Mouse (Mus musculus) left cerebral cortex, postnatal 14 days (tissue): ENCODE measurements around the gene Rsu1. TPM values are rescaled to one million over a fixed set of nuclear protein-coding genes. Genes with fewer than 3 reads are reported as not detected.
A peak's percentile ranks its signal among the peaks of the same experiment; 100 is the strongest.
"Not testable (repeated sequence)": the region's sequence is repeated elsewhere in the genome, so short reads cannot be mapped to it uniquely, and the experiment has no call there.

Source experiments
- DNase-seq, 2 experiments: peaks; one replicate each; pipeline ENCODE4 v3.0.0; 2021 to 2022; ENCODE audit warnings: low spot score in 2 of 2, mixed read lengths in 1 of 2
- intact Hi-C: fragments of 180-260 bp; cut with DNase I; formaldehyde crosslinking; loops from one replicate; pipeline ENCODE4 v1.15.1; 2025
- total RNA-seq, 2 experiments: library from RNA; stranded (reverse); gene quantifications; 2 replicates each; pipeline ENCODE4 v1.2.3; 2021

The Rsu1 gene
- total RNA-seq, 2 experiments from 2014 or later: 42.1 to 46.1 TPM

DNA sequence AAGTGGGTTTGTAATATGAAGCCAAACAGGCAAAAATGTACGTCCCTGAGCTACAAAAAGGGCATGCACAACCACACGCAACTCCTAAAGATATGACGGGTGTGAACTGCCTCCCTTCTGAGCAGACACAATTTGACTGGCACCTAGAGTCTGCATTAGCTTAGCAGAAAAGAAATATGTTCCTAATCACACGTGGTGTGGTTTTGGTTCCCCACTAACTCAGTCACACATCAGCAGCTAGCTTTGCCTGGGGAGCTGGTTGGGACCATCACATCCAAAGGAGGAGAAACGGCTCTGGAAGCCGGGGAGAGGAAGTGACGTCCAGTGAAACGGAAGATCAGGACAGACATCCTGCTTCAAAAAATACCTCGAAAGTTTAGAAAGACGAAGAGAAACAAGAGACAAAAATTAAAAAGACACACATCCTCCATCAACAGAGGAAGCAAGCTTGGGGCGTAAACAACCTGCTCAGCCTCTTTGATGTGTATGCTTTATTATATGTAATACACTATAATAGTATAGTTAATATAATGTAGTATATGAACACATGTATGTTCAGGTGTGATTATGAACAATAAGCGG lies 37.9 kb downstream of the Rsu1 start:
- no peak for DNase-seq
- intact Hi-C loops: no loop called here

DNA sequence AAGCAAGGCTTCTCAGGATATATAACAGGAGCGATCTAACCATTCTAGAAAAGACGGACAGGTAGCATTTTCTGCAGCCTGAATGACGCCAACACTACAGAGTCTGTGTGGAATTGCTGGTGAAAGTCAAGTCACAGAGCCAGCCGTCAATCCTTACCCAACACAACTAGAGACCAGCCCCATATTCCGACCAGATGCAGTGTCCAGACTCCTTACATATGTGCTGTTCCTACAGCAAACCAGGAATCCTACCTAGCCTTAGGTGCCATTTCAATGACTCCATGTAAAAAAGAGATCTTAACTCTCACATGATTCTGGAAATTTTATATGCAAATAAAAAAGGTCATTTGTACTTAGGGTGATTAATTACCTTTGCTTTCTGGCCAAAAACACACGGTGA lies 38.9 kb downstream of the Rsu1 start:
- intact Hi-C loops: no loop called here
- DNase-seq: no peak

DNA sequence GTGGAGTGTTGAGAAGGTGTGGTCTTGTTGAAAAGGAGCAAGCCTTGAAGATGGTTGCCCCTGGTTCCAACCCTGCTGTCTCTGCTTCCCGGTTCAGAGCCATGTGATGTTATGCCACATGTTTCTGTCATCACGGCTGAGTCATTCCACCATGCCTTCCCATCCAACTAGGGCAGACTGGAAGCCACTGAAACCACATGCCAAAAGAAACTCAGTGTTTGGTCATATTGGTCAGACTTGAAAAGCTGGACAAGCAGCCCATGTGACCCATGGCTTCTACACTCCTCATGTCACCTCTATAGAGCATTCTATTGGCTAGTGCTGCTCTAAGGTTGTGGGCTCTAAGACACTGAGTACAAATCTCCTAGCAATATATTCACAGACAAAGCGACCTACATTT lies 41.5 kb downstream of the Rsu1 start:
- intact Hi-C loops: no loop called here
- no peak for DNase-seq

DNA sequence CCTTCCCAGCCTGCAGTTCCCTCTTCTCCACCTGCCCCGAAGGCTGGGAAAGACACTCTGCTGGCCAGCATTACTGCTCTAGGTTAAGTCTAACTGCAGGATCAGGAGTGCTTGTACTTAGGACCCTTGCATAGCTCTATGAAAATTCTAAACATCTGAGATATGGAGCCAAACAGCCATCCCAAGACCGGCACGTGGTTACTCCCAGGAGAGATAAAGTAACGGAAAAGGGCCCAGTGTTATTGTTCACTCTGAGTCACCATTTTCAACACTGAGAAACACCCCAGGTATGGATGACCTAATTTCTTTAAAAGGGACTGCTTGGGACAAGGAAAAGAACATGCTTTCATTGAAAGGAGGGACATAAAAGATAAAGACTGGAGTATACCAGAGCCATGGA lies 45.2 kb downstream of the Rsu1 start:
- DNase-seq: no peak
- intact Hi-C loops: no loop called here

DNA sequence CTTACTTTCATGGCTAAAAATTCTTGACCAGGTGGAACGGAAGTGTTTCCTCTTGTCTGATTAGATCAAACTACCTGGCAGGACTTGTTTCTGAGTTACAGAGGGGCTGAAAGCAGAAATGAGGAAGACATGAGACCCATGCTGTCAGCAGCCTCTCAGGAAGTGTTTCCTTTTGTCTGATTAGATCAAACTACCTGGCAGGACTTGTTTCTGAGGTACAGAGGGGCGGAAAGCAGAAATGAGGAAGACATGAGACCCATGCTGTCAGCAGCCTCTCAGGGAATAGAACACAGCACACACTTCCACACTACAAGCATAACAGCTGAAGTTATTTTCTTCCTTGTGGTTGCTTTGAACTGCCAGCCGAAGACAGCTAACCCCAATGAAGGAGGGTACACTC lies 46.7 kb downstream of the Rsu1 start:
- intact Hi-C loops: no loop called here
- DNase-seq: no peak

DNA sequence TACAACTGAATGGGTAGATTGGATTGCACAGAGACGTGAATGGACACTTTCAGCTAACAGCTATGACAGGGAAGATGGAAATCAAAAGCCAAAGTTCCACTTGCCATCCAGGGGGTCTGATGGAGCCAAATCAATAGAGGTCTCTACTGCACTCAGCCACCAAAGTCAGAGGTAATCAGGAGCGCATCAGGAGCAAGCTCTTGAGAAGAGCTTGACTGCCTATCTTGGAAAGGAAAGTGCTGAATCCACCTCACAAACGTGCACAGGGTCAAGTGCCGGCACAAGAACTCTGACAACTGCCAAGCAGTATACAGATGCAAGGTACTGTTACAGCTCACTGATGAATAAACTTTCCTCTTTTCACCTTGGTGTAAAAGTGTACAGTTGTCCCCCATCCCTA lies 47.8 kb downstream of the Rsu1 start:
- no peak for DNase-seq
- intact Hi-C loops: no loop called here

DNA sequence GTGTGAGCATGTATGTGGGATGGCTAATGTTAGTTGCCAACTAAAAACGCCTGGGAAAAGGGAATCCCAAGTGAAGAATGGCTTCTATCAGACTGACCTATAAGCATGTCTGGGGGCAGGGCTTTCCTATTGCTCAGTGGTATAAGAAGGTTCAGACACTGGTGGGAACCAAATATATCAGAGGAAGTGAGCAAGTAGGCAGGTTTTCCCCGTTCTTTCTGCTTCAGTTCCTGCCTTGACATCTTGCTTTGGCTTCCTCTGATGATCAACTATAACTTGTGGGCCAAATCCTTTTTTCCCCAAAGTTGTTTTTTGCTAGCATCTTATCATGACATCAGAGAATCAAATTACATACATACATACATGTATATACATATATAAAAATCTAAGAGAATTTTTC lies 51.1 kb downstream of the Rsu1 start:
- intact Hi-C loops: no loop called here
- no peak for DNase-seq

DNA sequence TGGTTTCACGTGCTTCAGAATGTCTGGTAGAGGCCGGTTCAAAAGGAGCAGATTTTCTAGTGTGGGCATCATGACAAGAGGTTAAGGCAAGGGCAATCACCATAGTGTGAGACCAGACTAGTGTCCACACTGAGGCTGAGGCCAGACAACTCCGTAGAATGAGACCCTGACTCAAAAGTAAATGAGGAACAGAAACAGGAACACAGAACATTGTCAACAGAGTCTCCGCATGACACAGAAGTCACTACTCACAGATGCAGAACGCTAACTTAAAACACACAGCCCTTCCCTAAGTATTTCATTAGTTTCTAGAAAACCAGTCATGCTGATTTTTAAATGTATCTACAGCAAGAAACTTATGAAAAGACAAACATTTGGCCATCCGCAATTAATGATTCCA lies 53.1 kb downstream of the Rsu1 start:
- DNase-seq: no peak
- intact Hi-C loops: no loop called here

DNA sequence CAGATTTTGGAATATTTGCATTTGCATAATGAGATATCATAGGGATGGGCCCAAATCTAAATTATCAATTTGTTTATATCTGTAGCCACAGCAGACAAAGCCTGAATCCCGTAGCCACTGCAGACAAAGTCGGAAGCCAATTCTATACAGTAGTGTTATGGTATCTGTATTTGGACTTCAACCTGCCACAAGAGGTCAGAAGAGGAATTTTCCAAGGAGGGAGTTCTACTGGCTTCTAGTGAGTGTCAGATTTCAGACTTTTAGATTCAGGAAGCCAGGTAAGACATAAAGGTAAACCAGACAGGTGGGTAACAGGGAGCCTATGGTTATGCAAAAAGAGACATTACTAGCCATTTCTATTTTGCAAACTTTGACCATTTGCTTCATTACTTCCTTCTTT lies 64.4 kb downstream of the Rsu1 start:
- intact Hi-C loops: no loop called here
- DNase-seq: no peak

DNA sequence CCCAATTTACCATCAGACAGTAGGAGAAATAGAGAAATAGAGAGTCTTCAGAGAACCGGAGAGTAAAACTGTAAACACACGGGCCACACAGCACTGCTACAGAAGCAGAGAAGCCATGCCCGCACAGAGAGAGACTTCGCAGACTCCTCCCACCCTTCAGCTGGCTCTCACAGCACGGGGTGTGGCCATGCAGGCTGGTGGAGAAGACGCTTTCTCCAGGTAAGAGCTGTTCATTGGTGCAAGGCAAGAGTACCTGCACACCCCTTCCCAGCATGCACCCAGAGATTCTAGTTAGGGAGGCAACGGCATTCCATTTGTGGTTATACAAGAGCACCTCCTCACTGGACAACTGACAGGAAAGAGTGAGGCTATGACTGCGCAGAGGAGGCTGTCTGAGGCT lies 64.8 kb downstream of the Rsu1 start:
- DNase-seq: no peak
- intact Hi-C loops: no loop called here

DNA sequence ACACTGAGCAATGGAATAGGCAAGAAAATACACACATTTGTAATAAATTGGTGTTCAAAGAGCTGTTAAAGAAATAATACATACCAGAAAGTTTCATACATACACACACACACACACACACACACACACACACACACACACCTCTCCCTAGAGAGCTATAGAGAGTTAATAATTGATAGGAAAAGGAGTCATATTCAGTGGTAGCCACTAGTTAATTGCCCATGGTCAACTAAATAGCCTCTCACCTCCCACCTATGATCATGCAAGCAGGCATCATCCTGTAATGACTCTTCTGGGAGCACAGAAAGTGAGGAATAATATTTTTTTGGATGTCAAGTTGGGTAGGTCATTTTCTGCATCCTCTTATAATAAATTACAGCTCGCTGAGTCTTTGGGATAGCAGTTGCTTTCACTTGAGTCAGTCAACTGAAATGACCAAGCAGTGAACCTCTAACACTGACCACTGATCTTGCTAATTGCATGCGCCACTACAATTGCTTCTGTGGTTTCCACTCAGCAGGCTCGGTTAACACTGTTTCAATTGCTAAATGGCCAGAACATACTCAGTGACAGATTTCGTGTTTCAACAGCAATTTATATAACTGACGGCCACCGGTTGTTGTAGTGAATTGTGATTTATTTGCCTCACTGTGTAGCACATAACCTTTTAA lies 68.3 kb downstream of the Rsu1 start:
- intact Hi-C loops: no loop called here
- DNase-seq: no peak

DNA sequence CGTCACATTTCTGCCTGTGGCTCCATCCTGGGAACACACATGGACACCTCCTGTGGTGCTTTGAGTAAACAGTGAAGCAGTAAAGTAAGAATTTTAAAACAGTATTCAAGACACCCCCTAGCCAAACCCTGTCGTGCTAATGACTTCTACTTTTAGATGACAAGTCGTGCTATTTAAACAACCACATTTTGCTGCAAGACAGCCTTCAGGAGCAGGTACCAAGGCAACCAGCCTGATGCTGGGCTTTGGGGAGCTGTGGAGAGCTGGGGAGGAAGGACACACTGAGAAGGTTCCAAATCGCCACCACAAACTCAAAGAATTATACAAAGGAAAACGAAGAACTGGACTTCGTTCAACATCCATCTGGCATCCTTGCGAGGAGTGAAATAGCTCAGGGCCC lies 71.5 kb downstream of the Rsu1 start:
- peak; percentile 34 to 45 for DNase-seq
- intact Hi-C loops: no loop called here

DNA sequence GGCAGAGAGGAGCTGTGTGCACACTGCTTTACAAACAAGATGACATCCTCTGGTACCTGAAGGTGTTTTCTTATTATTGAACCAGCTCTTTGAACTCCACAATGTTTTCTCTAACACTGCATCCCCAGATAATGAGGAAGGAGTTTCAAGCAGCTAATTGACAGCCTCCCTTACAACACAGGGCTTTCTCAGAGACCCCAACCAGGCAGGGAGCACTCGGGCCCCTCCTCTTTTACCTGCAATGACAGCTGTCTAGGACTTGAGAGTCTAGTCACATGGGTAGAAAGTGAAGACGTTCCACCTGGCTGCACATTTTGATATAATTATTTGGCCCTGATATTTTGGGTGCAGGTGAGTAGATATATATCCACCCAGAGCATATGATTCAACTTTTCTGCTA lies 72.2 kb downstream of the Rsu1 start:
- intact Hi-C loops: no loop called here
- DNase-seq: no peak

DNA sequence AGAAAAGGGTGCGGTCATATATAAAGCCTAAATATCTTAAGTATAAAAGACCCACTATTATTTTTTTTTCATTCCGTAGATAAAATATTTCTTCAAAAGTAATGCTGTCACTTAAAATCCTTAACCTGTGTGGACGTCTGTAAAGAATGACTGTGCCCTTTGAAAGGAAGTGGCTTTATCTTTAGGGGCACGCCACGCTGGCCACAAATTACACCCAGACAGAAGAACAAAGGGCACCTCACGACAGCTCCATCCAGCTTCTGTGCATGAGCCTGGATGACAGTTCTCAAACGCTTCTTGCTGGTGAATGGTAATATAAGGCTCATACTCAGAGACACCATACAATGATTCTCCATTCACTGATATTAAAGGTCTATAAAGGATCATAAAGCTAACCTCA lies 75.7 kb downstream of the Rsu1 start:
- no peak for DNase-seq
- intact Hi-C loops: no loop called here

DNA sequence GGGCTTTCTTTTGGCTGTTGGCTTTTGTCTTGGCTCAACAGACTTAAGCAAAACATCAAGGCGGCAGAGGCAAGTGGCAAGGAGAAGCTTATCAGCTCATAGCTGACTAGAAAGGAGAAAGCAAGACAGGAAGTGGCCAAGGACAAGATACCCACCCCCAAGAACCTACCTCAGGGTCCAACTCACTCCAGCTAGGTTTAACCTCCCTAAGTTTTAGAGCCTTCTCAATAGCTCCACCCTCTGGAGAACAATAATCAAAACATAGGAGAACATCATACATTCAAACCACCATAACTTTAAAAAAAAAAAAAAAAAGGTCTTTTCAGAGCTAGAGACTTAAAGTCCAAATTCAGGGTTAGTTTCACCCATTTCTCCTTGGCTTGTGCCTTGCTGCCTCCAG lies 79.1 kb downstream of the Rsu1 start:
- intact Hi-C loops: no loop called here
- no peak for DNase-seq

DNA sequence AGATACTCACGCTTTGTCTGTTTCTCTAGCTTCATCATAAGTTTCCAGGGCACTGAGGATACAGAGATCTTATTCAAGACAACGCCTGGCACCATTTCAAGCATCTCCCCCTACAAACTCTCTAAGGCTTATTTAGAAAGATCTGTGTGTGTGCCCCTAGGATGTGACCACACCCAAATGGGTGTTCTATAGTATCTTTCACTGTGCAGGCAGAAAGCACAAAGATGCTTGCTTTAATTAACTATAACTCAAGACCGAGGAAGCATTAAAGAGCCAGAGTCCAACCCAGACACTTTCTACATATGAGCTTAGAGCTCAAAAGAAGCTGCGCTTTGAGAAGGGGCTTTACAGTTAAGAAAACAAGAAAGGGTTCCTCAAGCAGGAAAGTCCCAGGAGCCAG lies 80.4 kb downstream of the Rsu1 start:
- DNase-seq: no peak
- intact Hi-C loops: no loop called here

DNA sequence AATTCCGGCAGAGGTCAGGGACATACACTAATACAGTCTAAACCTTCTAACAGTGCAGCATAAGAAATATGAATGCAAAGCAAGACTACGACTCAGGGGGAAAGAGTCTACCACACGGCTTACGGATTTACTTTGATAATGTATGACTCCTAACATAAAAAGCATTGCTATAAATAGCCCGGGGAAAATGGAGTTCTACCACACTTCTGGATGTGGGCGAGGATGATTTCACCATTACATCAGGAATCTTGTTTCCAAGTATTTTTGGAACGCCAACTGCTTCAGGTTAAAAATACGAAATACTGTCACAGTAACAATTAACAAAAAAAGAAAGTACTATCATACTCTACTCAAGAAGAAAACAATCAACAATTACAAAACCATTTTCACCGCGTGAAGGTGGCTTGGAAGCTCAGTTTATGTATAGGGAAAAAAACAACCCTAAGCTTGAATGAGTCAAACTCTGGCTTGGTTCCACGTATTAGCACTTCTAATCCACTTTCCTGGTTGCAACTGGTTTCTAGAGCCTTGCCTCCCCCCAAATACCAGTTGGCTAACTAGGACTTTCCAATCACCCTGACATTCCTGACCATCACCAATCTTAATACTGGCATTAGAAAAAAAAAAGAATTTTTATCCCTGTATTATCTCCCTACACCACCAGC lies 82.3 kb downstream of the Rsu1 start:
- intact Hi-C loops: loop anchor here (5.0 kb wide), 1 partner anchor 177 kb away; the partner anchor contains the start of gene C1ql3
- peak; percentile 53 to 88 for DNase-seq

DNA sequence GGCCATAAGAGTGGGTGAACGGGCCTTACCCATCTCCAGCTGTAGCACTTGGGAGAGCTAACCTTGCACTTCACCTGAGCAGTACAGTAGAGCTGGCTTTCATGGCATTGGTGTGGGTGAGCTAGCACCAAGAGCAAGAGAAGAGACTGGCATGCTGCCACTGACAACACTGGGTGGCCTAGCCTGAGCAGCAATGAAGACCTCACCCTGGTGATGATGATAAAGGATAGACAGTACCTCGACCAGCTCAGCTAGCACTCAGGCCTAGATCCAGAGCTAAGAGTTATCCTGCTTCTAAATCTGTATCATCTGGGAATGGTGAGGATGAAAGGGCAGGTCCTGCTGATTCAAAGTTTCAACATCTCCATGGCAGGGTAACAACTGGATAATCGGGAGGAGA lies 88.1 kb downstream of the Rsu1 start:
- DNase-seq: no peak
- intact Hi-C loops: no loop called here

DNA sequence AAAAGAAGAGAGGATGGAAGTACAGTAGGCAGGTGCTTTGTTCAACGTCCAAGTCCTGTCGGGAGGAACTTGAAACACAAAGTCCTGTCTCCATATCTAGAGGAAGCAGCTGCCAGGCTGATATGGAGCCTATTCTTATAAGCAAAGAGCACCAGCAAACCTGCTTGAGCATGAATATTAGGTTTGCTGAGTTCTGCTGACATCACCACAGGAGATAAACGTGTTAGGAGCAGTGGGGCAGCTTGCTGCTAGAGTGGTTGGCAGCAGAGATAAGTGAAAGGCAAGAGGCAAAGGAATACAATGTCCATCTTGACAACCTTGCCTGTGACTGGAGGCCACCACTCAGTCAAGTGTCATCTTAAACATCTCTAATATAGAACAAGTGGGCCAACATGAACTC lies 89.3 kb downstream of the Rsu1 start:
- intact Hi-C loops: not testable (repeated sequence)

DNA sequence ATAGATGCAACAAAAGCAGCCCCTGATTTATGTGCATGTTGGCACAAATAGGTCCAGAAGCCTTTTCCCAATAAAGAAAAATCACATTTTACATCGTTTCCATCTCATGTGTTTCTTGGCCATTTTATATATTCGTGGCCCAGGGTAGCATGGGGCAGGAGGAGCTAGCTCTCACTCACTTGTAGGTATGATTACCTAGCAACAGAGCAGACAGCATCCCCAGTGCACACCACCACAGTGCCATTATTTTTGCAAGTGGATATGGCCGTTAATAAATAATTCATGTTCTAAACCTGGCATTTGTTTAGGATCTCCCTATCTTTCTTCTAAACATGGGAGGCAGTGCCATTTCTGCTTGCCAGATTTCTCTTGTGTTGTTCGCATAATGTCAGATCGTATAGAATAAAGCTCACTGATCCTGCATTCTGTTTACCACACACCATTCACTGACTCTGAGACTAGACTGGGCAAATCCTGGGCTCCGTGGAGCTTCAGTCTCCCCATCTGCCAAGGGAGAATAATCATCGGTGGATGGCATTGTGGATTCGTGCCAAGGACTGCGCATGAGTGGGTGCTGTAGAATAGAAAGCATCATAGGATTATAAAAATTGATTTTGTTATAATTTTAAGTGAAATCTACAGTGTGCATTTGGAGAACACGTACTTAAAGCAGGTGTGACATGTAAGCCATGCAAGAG lies 93.4 kb downstream of the Rsu1 start:
- intact Hi-C loops: no loop called here
- DNase-seq: peak; percentile 58 to 60

More for the DNA sequence above, 89.3 kb downstream of the Rsu1 start:
- not testable (repeated sequence) for DNase-seq

DNA sequence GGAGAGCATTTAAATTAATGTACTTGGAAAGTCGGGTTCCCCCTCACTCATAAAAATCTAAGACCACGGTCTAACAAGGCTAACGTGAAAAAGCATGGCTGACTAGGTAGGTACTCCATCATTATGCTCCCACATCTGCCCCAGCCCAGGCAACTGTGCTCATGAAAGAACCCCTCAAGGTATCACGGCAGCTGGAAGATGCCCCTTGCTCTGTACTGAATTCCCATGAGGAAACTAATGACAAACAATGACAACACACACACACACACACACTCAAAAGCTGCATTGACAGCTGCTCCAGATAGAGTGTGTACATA lies 95.0 kb downstream of the Rsu1 start:
- no peak for DNase-seq
- intact Hi-C loops: no loop called here
